Mouse (Mus musculus) left cerebral cortex, adult 2 months (tissue): Measurements from ENCODE around the gene Gipc3. TPM values are rescaled to one million over a fixed set of nuclear protein-coding genes. Genes with fewer than 3 reads are reported as not detected.

Experiments
- DNase-seq, 2 experiments: peaks; one replicate each; pipeline ENCODE4 v3.0.0; 2021 to 2022; ENCODE audit warnings: low spot score in 2 of 2, mixed read lengths in 1 of 2; ENCODE audit errors: extremely low spot score in 1 of 2
- H3K27ac ChIP-seq: fragments of 200-600 bp; 2 replicates; pipeline ENCODE4 v1.8.1; 2022
- H3K4me3 ChIP-seq: fragments of 200-600 bp; 2 replicates; pipeline ENCODE4 v1.8.1; 2022
- CTCF ChIP-seq: fragments of 200-600 bp; IDR thresholded peaks from 2 replicates; pipeline ENCODE4 v1.8.1; 2022; ENCODE audit warnings: antibody characterized with exemption, mild to moderate bottlenecking, moderate library complexity
- intact Hi-C: fragments of 180-260 bp; cut with DNase I; formaldehyde crosslinking; loops from one replicate; pipeline ENCODE4 v1.15.1; 2025
- long read RNA-seq, 2 experiments: library from polyadenylated mRNA; stranded (forward); transcript quantifications; one replicate each; pipeline ENCODE4 v2.0.0; 2021; ENCODE audit warnings: borderline mapping rate in 2 of 2
- total RNA-seq, 2 experiments: library from RNA; stranded (reverse); gene quantifications; 2 replicates each; pipeline ENCODE4 v1.2.3; 2021

The Gipc3 gene
- 1 to 10 TPM; 1.7 to 2.1 TPM for total RNA-seq
- long read RNA-seq, experiment 1, result 0 reads
- long read RNA-seq, experiment 2, result 0 reads

DNA sequence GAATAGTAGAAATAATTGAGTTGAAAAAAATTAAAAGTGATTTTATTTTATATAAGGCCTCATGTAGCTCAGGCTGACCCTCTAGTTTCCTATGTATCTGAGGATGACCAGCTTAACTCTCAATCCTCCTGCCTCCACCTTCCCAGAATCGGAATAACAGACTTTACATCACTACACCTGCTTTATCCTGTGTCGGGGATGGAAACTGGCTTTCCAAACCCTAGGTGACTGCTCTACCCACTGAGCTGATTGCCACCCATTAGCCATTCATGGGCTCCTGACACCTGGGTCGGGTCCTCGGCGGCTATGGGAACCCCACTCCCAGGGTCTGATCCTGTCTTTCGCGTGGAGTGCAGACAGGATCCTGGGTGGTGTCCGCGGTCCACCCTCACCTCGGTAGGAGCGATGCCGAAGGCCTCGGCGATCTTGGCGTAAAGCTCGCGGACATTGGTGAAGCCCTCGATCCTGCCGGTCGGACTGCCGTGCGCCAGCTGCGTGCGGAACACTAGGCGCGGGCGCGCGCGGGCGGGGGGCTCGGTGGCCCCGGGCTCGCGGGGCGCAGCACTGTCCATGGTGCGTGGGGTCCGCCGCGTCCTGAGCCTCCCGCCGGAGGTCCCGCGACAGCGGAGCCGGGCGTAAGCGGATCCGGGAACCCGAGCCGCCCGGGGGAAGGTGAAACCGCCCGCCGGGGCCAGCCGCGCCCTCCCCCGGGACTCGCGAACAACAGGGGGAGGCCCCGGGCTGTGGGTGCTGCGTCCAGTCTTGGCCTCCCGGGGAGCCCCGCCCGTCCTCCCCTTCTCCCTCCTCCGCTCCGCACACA is at the start of gene Gipc3:
Gene Gipc3, minus strand, starts transcription at position 581 of the 820 bp plus-strand sequence.
- H3K27ac ChIP-seq, result no peak within 1 kb of the TSS
- intact Hi-C loops, result loop anchor here (5.0 kb wide), 1 partner anchor 56 kb away; no protein-coding TSS in a partner anchor
- no peak for DNase-seq
- TF ChIP-seq CTCF, result no peak
- peak within 1 kb of the TSS; percentile 46 for H3K4me3 ChIP-seq

- no peak within 1 kb of the TSS; the same call in 1 of the 2 replicates for H3K27ac ChIP-seq
- no peak within 1 kb of the TSS for H3K4me3 ChIP-seq
- intact Hi-C loops, result no loop called here
- no peak for DNase-seq
- no peak for TF ChIP-seq CTCF
Observed at GRCm38 (mm10) chr10:81392781-81393185, 49.7 kb upstream of the Gipc3 start, which contains the start of gene Smim24. Gene Smim24, plus strand, starts transcription at chr10:81393051.

DNA sequence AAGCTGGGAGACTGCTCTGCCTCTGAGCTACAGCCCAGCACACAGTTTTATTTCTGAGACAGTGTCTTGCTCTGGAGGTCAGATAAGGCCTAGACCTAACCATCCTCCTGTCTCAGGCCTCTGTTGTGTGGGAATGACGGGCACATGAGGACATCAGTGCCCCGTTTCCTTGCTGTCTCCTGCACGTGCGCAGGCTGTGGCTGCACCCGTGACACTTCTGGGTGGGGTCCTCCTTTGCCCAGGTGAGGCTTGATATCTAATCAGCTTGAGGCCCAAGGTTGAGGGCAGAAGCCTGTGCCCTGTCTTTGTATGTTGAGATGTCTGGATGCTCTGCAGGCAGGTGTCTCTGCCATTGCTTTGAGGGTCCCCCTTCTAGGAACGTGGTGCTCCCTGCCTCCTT is 49.2 kb upstream of the Gipc3 start:
- no peak for DNase-seq
- H3K4me3 ChIP-seq, result no peak overlapping the region
- H3K27ac ChIP-seq, result no peak overlapping the region
- intact Hi-C loops, result no loop called here
- no peak for TF ChIP-seq CTCF

DNA sequence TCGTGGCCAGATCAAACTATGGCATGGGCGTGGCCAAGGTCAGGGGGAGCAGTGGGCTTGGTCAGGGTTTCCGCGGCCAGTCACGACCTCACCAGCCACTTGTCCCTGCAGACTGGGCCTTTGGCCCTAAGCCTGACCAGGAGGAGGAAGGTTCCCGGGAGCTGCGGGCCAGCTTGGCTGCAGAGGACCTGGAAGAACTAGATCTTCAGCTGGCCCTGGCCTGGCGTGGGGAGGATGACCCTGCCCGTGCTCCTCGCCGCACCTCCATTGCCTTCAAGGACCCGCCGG is 47.6 kb upstream of the Gipc3 start:
- Histone ChIP-seq H3K4me3 (no peak overlapping the region), H3K27ac (no peak overlapping the region)
- TF ChIP-seq CTCF, result no peak
- intact Hi-C loops, result no loop called here
- DNase-seq, result no peak

- H3K4me3 ChIP-seq, result no peak overlapping the region
- intact Hi-C loops, result loop anchor here (1.0 kb wide), 1 partner anchor 60 kb away; no protein-coding TSS in a partner anchor
- peak; percentile 70 to 79 for DNase-seq
- H3K27ac ChIP-seq, result no peak overlapping the region
- peak; percentile 94 for TF ChIP-seq CTCF
Observed at GRCm38 (mm10) chr10:81389801-81390677, 47.0 kb upstream of the Gipc3 start.

DNA sequence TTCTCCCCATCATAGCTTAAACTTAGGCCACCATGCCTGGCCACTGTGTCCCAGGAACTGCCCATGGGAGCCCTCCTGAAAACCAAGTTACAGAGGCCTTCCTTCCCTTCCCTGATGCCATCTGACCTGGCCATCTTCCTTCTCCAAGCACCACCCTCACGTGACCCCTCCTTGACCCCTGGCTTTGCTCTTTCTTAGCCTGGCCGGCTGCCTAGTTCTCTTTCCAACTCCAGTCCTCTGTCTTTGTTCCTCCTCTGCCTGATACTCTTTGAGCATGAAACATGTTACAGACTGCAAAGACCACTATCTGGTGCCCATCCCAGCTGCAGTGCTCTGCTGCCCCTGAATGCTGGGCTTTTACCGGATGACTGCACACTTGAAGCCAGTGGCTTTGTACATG is 46.3 kb upstream of the Gipc3 start:
- TF ChIP-seq CTCF, result no peak
- Histone ChIP-seq H3K4me3 (no peak overlapping the region), H3K27ac (no peak overlapping the region)

GRCm38 (mm10) chr10:81388505-81389055 is 45.5 kb upstream of the Gipc3 start, which contains the start of gene Gm48552:
Gene Gm48552, plus strand, starts transcription at chr10:81389005.
- no peak for TF ChIP-seq CTCF
- intact Hi-C loops, result loop anchor here (1.0 kb wide), 1 partner anchor 62 kb away; no protein-coding TSS in a partner anchor
- DNase-seq, result no peak
- H3K27ac ChIP-seq, result no peak within 1 kb of the TSS
- no peak within 1 kb of the TSS for H3K4me3 ChIP-seq

More for the DNA sequence above, 46.3 kb upstream of the Gipc3 start:
- DNase-seq, result no peak
- intact Hi-C loops, result loop anchor here (1.0 kb wide), 1 partner anchor 61 kb away; no protein-coding TSS in a partner anchor

DNA sequence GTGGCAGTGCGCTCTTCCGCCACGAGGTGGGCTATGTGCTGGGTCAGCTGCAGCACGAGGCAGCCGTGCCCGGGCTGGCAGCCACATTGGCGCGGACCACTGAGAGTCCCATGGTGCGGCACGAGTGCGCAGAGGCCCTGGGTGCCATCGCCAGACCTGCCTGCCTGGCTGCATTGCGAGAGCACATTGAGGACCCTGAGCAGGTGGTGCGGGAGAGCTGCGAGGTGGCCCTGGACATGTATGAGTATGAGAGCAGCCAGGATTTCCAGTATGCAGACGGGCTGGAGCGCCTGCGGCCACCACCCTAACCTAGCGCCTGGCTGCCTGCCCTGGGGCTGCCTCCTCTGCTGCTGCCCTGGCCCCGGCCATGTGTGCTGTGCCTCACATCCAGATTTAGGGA is 44.6 kb upstream of the Gipc3 start:
- intact Hi-C loops, result no loop called here
- DNase-seq, result no peak
- no peak overlapping the region for H3K27ac ChIP-seq
- no peak for TF ChIP-seq CTCF
- H3K4me3 ChIP-seq, result no peak overlapping the region

- H3K27ac ChIP-seq, result no peak overlapping the region
- peak overlapping the region; percentile 86 for H3K4me3 ChIP-seq
- TF ChIP-seq CTCF, result no peak
- no peak for DNase-seq
- intact Hi-C loops, result no loop called here
Observed at GRCm38 (mm10) chr10:81385603-81386306, 42.7 kb upstream of the Gipc3 start.

GRCm38 (mm10) chr10:81384605-81384982 is 41.5 kb upstream of the Gipc3 start:
- TF ChIP-seq CTCF, result no peak
- Histone ChIP-seq H3K27ac (peak overlapping the region; percentile 81), H3K4me3 (peak overlapping the region; percentile 86)
- intact Hi-C loops, result no loop called here
- no peak for DNase-seq

DNA sequence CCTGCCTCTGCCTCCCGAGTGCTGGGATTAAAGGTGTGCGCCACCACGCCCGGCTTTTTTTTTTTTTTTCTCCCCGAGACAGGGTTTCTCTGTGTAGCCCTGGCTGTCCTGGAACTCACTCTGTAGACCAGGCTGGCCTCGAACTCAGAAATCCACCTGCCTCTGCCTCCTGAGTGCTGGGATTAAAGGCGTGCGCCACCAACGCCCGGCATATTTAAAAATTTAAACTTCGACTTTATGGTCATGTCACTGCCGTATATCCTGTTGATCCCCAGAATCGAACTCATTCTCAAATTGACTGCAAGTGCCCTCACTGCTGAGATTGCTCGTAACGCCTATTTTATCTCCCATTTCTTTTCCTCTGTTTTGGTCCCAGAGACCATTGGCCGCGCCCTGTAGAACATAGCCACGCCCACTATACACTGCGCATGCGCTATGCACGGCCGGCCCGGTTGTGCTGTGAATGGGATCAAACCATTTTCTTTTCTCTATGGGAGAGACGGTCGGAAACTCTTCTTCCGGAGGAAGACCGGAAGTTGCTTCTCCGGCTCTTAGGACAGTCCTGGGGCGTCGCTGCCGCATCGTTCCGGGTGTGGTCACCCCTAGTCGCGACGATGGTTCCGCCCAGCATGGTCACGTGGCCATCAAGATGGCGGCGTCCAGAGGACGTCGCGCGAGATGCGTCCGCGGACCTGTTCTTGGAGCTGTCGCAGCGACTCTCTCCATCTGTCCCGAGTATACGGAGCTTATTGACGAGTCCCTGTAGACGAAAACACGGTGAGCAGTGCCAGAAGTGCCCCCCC is 40.9 kb upstream of the Gipc3 start, which contains the start of the genes Dohh and Gm48551:
Gene Dohh, plus strand, starts transcription at position 627 of the 803 bp plus-strand sequence.
Gene Gm48551, plus strand, starts transcription at position 665 of the 803 bp plus-strand sequence.
- peak; percentile 97 to 98 for DNase-seq
- Histone ChIP-seq H3K4me3 (peak within 1 kb of the TSS; percentile 86), H3K27ac (peak within 1 kb of the TSS; percentile 81)
- TF ChIP-seq CTCF, result no peak
- intact Hi-C loops, result no loop called here
